Mouse (Mus musculus) ovary, postnatal 36 days (tissue): Measurements from ENCODE around the gene Setd5.

Source experiments
- DNase-seq: peaks from one replicate; pipeline ENCODE4 v3.0.0; 2022; ENCODE audit warnings: low spot score, mixed read lengths

Gene Setd5

DNA sequence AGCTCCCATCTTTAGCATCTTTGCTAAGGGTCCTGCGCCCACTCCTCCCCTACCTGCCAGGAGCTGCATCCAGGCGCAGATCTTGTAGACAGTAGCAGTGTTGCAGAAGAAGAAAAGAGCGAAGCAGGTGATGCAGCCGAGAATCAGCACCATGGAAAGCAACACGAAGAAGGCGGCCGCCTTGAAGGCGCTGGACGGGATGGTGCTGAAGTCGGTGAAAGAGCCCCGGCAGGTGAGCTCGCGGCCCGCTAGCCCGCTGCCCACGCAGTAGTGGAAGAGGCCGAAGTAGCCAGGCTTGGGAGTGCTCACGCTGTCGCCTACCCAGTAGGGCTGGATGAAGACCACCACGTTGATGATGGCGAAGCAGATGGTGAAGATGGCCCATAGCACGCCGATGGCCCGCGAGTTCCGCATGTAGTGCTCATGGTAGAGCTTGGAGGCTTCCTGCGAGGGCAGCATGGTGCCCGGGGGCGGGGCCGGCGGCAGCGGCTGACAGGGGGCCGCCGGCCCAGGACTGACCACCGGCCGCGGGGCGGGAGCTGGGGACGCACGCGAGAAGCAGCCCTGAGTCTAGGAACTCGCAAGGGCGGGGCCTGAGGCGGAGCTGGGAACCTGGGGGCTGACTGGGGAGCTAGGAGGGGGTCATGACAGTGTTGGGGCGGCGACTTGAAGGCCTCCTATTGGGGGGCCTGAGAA, 116.7 kb downstream of the Setd5 start:
- peak; percentile 27 for DNase-seq

DNA sequence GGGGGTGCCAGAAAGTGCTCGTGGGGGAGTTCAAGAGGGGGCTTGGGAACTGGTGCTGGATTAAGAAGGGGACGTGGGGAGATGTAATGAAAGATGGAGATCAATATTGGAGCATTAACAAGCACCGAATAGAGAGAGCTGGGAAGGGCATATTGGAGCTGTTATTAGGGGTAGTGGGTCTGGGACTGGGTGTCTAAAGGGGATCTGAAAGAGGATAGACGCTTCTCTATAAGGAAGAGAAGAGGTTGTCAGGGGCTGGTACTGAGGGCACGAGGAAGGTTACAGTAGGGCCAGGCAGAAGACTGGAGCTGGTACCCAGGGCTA, 117.3 kb downstream of the Setd5 start:
- DNase-seq = no peak

DNA sequence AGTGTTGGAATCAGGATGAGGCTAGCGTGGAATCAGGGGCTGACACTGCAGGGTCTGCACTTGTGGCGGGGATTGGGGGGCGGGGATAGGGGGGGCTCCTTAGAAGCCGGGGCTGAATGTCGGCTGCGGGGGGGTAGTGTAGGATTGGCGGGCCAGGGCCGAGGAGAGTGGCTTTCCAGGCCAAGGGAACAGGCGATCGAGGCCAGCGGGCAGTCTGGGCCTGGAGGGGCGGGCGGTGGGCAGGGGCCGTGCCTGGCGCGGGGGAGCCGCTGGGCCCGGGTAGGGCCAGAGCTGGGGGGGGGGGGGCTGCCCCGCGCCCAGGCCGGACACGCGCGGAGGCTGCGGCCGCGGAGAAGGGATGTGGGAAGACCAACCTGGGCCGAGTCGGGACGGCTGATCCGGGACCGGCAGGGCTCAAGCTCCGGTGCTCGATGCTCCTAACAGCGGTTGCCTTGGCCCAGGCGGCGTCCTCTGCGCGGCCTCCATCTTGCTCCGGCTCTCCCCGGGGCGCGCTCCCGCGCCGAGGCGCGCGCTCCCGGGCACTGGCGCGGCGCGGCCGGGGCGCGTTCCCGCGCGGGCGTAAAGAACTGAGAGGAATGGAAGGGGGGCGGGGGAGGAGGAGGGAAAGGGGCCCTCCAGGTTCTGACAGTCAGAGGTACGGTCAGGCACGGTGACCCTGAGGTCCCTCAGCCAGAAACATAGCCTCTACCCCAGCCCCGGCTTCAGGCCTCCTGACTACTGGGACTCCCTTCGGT, 117.9 kb downstream of the Setd5 start, which contains the start of gene Lhfpl4:
TSS of gene Lhfpl4 (minus strand) at position 544 of the 755 bp plus-strand sequence.
- DNase-seq = no peak

DNA sequence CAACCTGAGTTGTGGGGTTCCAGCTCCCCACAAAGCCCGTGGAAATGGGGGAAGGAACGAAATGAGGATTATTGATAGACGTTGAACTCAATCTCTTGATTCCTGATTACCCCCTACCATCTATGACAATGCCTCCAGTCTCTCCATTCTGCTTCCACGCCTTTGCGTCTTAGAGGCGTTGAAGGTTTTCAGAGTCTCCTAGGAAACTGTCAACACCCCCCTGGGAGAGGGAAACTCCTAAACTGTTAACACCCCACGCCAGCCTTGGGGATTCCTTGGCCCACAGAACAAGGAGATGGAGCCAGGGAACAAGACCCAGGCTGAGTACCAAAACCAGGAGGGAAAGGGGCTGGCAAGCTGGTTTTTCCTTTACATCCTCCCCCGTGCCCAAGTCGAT, 118.4 kb downstream of the Setd5 start:
- DNase-seq = no peak
